Mouse (Mus musculus) stomach, postnatal 0 days (tissue): Measurements from ENCODE around the gene Psmc3. TPM values are rescaled to one million over a fixed set of nuclear protein-coding genes. Genes with fewer than 3 reads are reported as not detected.

Experiments used
- ATAC-seq: fragments of 200-750 bp; cut with Nextera tagmentation; 2 replicates; pipeline ENCODE4 v1.8.0; 2017; ENCODE audit not compliant: low FRiP score, low TSS enrichment
- DNase-seq: peaks from one replicate; pipeline ENCODE4 v3.0.0-alpha.2; 2016; ENCODE audit warnings: low spot score
- H3K27ac ChIP-seq: fragments of 300-500 bp; sonication (generic); replicated peaks from 2 replicates; pipeline ENCODE4 v1.5.1; 2014; ENCODE audit warnings: mild to moderate bottlenecking, control low read depth
- H3K27me3 ChIP-seq: fragments of 300-500 bp; sonication (generic); 2 replicates; pipeline ENCODE4 v1.6.1; 2014; ENCODE audit warnings: low read length; ENCODE audit not compliant: control insufficient read depth, insufficient read depth
- H3K36me3 ChIP-seq: fragments of 300-500 bp; sonication (generic); 2 replicates; pipeline ENCODE4 v1.6.1; 2014; ENCODE audit warnings: low read length, mixed read lengths; ENCODE audit not compliant: control insufficient read depth, insufficient read depth
- H3K4me1 ChIP-seq: fragments of 300-500 bp; sonication (generic); replicated peaks from 2 replicates; pipeline ENCODE4 v1.6.1; 2014; ENCODE audit warnings: antibody characterized with exemption; ENCODE audit not compliant: control insufficient read depth, insufficient read depth
- H3K4me2 ChIP-seq: fragments of 300-500 bp; sonication (generic); replicated peaks from 2 replicates; pipeline ENCODE4 v1.6.1; 2014; ENCODE audit warnings: low read depth, mild to moderate bottlenecking, control low read depth, moderate library complexity
- H3K4me3 ChIP-seq: fragments of 300-500 bp; sonication (generic); 2 replicates; pipeline ENCODE4 v1.5.1; 2014; ENCODE audit warnings: low read depth, low read length, control low read depth
- H3K9ac ChIP-seq: fragments of 300-500 bp; sonication (generic); 2 replicates; pipeline ENCODE4 v1.6.1; 2014; ENCODE audit warnings: mild to moderate bottlenecking, low read length, control low read depth, mixed read lengths
- H3K9me3 ChIP-seq: fragments of 300-500 bp; sonication (generic); 2 replicates; pipeline ENCODE4 v1.6.1; 2016; ENCODE audit warnings: low read length; ENCODE audit not compliant: control insufficient read depth
- CTCF ChIP-seq: IDR thresholded peaks from 2 replicates; pipeline ENCODE4 v1.5.1; 2016; ENCODE audit warnings: antibody characterized with exemption, low read depth, mild to moderate bottlenecking, moderate library complexity
- EP300 ChIP-seq: optimal IDR thresholded peaks from 2 replicates; pipeline ENCODE3; 2016; ENCODE audit warnings: antibody characterized with exemption
- WGBS: fragments of 180-500 bp; shearing (Covaris S2); extraction: QIAGEN DNeasy Blood & Tissue Kit; methylation state at CpG from one replicate; pipeline ENCODE4 v1.1.7; 2014; 5-methylcytosine and 5-hydroxymethylcytosine counted together
- polyA plus RNA-seq: library from polyadenylated mRNA; unstranded; fragments of >200 nt; fragmentation: Nextera tagmentation; extraction: Ambion mirVana; gene quantifications from 2 replicates; pipeline ENCODE4 v1.2.1, GENCODE M21; 2015

Psmc3 gene
- polyA plus RNA-seq, 1 experiment from 2014 or later: 203 TPM

- H3K9ac ChIP-seq: no peak overlapping the region
- H3K27ac ChIP-seq: no peak overlapping the region
- no peak overlapping the region for H3K4me2 ChIP-seq
- H3K4me1 ChIP-seq: no peaks in the 10 kb centered on the region
- peaks cover 6% of the 10 kb centered on the region; the same call in 1 of the 2 replicates for H3K36me3 ChIP-seq
- no peaks in the 10 kb centered on the region for H3K9me3 ChIP-seq
- no peaks in the 10 kb centered on the region for H3K27me3 ChIP-seq
- DNase-seq (no peak), ATAC-seq (no peak)
- 67% methylated on average over 2 of the region's 2 CpGs for WGBS
- TF ChIP-seq EP300 (no peak), CTCF (no peak)
- no peak overlapping the region for H3K4me3 ChIP-seq
Measured at GRCm38 (mm10) chr2:91023131-91023530, 30.7 kb upstream of the Psmc3 start.

GRCm38 (mm10) chr2:91023956-91024355 is 29.9 kb upstream of the Psmc3 start:
- H3K9ac ChIP-seq: no peak overlapping the region
- H3K4me1 ChIP-seq: no peaks in the 10 kb centered on the region
- no peaks in the 10 kb centered on the region for H3K9me3 ChIP-seq
- DNase-seq (no peak), ATAC-seq (0 out of 2 replicates have a peak, but pooled peaks have one; percentile 27)
- WGBS: 100% methylated on average over 1 of the region's 1 CpGs
- H3K27me3 ChIP-seq: no peaks in the 10 kb centered on the region
- no peak overlapping the region for H3K4me2 ChIP-seq
- H3K4me3 ChIP-seq: no peak overlapping the region
- H3K36me3 ChIP-seq: peaks cover 6% of the 10 kb centered on the region; the same call in 1 of the 2 replicates
- no peak overlapping the region for H3K27ac ChIP-seq
- no peak for TF ChIP-seq EP300
- no peak for TF ChIP-seq CTCF

- ATAC-seq: no peak
- H3K9ac ChIP-seq: no peak overlapping the region
- H3K36me3 ChIP-seq: peaks cover 2% of the 10 kb centered on the region; the same call in 1 of the 2 replicates
- H3K27ac ChIP-seq: no peak overlapping the region
- H3K4me3 ChIP-seq: no peak overlapping the region
- TF ChIP-seq CTCF: no peak
- no peak for TF ChIP-seq EP300
- H3K27me3 ChIP-seq: no peaks in the 10 kb centered on the region
- no peaks in the 10 kb centered on the region for H3K4me1 ChIP-seq
- no peak for DNase-seq
- H3K4me2 ChIP-seq: no peak overlapping the region
- H3K9me3 ChIP-seq: no peaks in the 10 kb centered on the region
- WGBS: 85% methylated on average over 1 of the region's 1 CpGs
Measured at GRCm38 (mm10) chr2:91025081-91025516, 28.7 kb upstream of the Psmc3 start.

- WGBS: 85% methylated on average over 1 of the region's 1 CpGs
- Histone ChIP-seq H3K4me1 (no peaks in the 10 kb centered on the region), H3K9ac (no peak overlapping the region), H3K27me3 (no peaks in the 10 kb centered on the region), H3K36me3 (no peaks in the 10 kb centered on the region), H3K4me3 (no peak overlapping the region), H3K9me3 (no peaks in the 10 kb centered on the region), H3K27ac (no peak overlapping the region), H3K4me2 (no peak overlapping the region)
- DNase-seq: no peak
- no peak for TF ChIP-seq CTCF
- TF ChIP-seq EP300: no peak
- ATAC-seq: no peak
Measured at GRCm38 (mm10) chr2:91026491-91026890, 27.3 kb upstream of the Psmc3 start.

- 76% methylated on average over 9 of the region's 9 CpGs for WGBS
- no peak overlapping the region for H3K4me3 ChIP-seq
- no peaks in the 10 kb centered on the region for H3K36me3 ChIP-seq
- H3K4me1 ChIP-seq: no peaks in the 10 kb centered on the region
- no peaks in the 10 kb centered on the region for H3K9me3 ChIP-seq
- no peak overlapping the region for H3K9ac ChIP-seq
- ATAC-seq (peak; percentile 57; the same call in 1 of the 2 replicates), DNase-seq (peak; percentile 37)
- TF ChIP-seq CTCF (no peak), EP300 (no peak)
- no peak overlapping the region for H3K4me2 ChIP-seq
- H3K27ac ChIP-seq: peak overlapping the region; percentile 35; the same call in 1 of the 2 replicates
- no peaks in the 10 kb centered on the region for H3K27me3 ChIP-seq
Measured at GRCm38 (mm10) chr2:91027391-91028214, 26.2 kb upstream of the Psmc3 start.

GRCm38 (mm10) chr2:91031216-91031615 is 22.6 kb upstream of the Psmc3 start:
- Histone ChIP-seq H3K36me3 (no peaks in the 10 kb centered on the region), H3K27me3 (no peaks in the 10 kb centered on the region), H3K9me3 (no peaks in the 10 kb centered on the region), H3K4me2 (no peak overlapping the region), H3K4me1 (no peaks in the 10 kb centered on the region), H3K4me3 (no peak overlapping the region), H3K9ac (no peak overlapping the region), H3K27ac (no peak overlapping the region)
- WGBS: 80% methylated on average over 4 of the region's 4 CpGs
- ATAC-seq (no peak), DNase-seq (no peak)
- TF ChIP-seq EP300: no peak
- no peak for TF ChIP-seq CTCF
